Mouse (Mus musculus) cerebellum, postnatal 36 days (tissue): ENCODE measurements at regions not wholly inside any gene's neighbourhood (a gene's known extent, or its start where the extent isn't known, plus 50 kb on each side); places are given as distances from the start of the nearest gene placed in this dataset.
"Not testable (repeated sequence)": the region's sequence is repeated elsewhere in the genome, so short reads cannot be mapped to it uniquely, and the experiment has no call there.

Experiments used
- DNase-seq, 2 experiments: peaks; one replicate each; pipeline ENCODE4 v3.0.0; 2021 to 2022; ENCODE audit warnings: mixed read lengths in 2 of 2

DNA sequence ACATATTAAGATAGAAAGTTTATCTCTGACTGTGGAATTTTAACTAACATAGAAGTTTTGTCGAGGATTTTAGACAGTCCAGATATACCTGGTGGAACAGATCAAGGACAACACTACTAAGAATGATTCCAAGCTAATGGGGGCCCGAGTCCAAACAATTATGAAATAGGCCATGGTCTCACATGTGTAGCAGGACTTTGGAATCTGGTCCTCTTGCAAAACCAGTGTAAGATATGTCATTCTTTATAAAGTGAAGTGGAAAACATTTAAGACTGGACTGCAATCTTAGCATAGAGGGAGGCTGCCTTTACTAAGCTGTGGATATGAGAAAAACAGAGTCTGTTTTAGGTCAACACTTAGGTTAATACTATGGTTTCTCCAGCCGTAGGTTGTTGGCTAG is 311.2 kb downstream of the Ets1 start:
- DNase-seq = no peak

DNA sequence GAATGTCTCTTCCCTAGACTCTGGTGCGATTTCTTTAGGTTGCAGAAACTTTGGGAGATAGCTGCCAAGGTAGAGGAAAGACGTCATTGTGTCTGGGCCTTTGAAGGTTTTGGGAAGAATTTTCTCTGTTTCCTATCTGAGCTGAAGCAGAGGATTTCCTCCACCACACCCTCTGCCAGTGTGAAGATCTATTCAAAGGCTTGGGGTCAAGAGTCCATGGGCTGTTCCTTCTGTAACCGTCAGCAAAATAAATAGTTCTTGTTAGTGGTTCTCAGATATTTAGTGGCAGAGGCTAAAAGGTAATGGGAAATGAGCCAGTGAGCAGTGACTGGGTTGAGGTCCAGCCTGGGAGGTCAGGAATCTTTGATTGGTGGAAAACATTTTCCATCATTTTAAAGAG is 313.0 kb downstream of the Ets1 start:
- no peak for DNase-seq

DNA sequence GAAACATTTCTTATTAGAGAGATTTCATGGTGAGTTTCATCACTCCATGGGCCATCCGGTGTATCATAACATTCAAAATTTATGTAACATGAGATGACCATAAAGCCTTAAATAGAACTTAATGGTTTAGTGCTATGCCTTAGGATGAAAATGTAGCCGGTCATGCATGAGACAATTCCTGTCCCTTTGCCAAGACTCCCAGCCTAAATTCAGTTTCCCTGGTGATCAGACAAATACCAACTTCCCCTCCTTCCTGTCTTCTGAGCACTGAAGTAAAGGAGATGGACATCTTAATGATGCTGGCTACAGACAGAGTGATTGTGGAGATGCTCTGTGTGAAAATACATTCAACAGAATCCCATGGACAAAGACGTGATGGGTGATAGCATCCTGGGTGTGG is 322.7 kb downstream of the Ets1 start:
- no peak for DNase-seq

DNA sequence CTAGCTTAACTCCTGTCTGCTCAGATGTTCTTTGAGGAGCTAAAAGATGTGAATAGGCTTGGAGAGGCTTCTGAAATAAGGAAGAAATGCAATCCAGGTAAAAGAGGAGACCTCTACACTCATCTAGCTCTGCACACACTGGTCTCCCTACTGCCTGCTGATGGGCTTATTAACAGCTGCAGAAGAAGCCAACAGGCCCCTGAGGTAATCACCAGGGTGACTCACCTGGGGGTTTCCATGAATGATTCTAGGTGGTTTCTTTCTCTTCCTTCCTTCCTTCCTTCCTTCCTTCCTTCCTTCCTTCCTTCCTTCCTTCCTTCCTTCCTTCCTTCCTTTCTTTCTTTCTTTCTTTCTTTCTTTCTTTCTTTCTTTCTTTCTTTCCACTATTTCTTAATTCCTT is 323.4 kb downstream of the Ets1 start:
- DNase-seq = not testable (repeated sequence)

DNA sequence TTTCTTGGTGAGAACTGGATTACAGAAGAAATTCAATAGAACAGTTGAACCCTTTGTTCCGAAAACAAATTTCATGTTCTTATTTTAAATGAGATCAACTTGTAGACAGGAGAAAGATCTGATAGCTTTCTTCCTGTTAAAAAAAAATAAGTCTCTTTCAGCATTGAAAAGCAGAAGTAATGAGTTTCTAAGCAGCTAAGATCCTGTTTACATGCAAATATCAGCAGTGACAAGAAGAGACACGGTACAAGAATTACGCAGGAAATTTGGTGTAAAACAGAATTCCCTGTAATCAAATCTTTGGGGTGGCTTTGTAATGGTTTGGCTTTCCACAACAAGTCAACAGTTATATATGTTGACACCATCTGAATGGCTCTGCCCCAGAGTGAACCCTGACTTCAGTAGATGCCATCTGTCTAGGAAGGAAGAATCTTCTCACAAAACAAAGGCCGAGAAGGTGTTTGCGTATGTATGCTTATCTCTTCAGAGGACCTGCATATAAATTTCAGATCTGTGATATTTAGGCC is 326.7 kb downstream of the Ets1 start:
- no peak for DNase-seq

DNA sequence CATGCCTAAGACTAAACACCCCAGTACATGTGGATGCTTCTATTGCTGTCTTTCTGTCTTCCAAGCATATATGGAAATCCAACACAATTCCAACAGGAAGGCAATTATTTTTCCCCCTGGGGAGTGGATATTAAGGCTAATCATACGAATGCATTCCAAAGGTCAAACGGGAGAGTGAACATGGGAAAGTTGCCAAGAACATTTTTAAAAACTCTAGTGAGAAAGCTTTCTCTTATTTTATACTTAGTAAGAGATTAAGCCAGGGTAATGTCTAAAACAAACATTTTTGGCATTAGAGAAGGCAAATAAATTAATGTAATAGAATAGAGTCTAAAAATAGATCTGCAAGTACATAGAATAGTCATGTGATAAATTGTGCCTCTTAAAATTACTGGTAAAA is 332.4 kb downstream of the Ets1 start:
- no peak for DNase-seq

DNA sequence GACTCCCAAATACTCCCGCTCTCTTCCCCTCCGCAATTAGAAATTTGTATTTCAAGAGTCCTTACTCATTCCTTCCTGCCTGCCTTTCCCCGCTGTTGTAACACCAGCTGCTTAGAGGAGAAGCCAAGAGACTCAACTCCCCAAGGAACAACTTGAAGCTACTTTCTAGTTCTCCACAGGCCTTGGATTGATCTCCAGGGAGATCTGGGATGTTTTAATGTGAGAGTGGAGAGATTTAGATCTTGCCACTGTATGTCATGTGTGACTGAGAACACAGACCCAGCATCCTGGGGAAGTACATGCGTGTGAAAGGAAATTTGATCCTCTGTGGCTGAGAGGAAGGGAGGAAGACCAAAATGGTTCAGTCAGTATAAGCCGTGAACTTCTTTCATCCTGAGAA is 335.4 kb downstream of the Ets1 start:
- DNase-seq = no peak

DNA sequence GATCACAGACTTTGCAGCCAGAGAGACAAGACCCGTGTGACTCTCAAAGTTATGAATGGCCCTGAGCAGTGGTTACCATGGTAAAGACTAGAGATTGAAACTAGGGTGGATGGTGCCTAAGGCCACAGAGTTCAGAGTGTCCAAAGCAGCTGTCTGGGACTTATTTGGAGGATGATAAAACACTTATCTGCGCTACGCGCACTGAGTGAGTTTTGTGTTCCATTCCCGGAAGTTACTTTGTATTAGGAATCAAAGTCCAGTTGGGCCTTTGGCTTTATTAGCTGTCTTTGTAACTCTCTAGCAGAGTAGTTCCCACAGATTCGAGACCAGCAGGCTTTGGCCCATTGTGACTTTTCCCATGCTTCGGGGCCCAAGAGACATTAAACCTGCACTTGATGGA is 335.9 kb downstream of the Ets1 start:
- DNase-seq = no peak

DNA sequence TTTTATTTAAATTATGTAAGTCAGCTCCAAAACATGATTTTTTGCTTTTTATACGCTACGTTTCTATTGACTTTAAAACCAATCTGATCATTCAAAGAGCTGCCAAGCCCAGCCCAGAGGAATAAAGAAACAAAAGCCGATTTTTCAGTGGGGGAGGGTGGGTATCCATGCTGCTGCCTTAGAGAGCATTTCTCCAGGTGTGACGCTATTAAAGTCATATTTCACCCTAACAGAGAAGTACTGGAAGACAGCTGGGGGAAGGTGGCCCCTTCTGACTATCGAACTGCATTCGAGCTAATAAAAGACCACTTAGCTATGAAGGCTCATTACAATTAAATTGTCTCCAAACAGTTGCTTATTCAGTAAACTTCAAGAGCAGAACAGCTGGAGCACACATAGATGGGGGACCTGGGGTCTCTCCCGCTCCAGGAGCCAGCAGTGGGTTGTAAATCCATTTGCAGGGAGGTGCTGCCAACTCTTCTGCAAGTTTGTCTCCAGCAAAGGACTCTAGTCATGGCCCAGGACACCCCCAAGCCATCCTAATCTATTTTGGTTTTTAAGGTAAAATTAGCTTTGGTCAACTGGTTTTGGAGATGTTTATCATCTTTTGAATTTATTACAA is 336.5 kb downstream of the Ets1 start:
- DNase-seq = no peak

DNA sequence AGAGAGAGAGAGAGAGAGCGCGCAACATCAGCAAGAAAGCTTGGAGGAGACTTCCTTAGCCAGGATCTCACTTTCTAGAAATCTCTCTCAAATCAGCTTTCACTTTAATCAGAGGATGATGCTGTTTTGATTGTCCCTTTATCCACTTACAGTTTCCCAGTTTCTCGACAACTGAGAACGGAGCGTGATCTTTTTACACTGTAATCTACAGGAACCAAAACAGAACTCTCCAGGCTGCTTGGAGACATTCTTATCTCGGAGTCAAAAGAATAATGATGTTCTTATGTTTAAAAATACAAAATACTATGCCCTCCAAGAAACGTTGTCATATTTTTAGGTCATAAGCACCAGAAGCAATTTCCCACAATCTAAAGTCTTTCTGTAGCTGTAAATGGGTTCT is 341.7 kb downstream of the Ets1 start:
- DNase-seq = no peak

DNA sequence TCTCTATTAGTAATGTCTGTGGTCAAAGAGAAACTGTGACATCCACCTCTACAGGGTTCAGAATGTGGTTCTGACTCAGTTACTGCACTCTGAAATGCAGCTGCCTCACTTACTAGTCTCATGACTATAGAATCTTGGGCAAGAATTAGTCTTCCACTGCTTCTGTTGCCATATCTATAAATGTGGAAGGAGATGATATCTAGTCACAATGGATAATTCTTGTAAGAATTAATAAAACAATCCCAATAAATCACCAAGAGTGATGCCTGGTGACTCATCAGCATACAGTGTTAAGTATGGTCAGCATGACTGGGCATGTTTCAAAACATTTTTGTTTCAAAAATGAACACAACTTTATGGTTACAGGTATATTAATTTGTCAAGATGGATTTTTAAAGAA is 344.8 kb downstream of the Ets1 start:
- DNase-seq = no peak

DNA sequence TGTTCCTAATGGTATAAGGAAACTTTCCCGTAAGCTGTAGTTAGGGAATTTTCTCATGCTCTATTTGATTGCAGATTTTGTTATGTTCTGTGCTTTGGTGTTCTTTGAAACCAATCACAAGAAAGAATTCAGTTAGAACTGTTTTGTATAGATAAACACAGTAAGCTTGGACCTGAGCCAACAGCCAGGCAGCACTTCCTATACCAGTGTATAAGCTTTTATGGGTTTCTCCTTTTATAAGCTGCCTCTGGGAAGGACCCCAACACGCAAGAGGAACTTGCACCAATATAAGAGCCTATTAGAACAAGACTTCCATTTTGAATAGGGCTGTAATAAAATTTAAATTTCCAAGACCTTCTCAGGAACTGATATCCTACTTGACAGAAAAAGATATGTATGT is 347.2 kb downstream of the Ets1 start:
- DNase-seq = no peak

DNA sequence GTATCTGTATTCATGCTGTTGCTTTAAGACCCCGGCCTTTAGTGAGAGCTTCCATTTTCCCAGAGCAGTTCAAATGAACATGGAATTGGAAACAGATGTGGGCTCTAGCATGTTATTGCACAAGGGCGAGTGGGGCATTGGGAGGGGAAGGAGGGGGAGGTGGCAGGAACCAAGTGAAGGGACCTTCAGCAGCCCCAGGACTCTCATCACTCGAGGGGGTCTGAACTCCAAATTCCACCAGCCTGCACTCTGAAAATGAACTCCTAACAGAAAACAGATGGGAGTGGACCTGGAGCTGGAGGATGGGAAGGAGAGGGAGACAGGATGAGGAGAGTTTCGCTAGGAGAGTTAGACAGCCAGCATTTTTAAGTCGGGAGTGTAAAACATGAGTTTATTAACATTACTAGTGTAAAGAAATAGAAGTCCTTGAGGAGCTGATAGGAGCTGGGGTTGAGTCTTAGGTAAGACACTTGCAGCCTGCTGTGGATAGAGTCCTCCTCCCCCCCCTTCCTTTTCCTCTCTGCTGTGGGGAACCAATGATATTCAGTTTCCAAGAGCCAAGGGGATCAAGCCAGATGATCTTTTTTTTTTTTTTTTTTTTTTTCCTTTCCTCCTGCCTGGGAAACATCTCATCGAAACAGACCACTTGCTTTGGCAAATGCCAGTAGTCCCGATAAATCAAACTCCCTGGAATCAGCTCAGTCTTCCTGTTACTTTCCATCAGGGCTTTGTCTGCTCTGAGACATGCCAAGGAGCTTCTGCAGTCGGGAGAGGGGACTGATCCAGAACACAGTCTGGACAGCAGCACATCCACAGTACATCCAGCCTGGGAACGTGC is 351.0 kb downstream of the Ets1 start:
- DNase-seq = no peak

DNA sequence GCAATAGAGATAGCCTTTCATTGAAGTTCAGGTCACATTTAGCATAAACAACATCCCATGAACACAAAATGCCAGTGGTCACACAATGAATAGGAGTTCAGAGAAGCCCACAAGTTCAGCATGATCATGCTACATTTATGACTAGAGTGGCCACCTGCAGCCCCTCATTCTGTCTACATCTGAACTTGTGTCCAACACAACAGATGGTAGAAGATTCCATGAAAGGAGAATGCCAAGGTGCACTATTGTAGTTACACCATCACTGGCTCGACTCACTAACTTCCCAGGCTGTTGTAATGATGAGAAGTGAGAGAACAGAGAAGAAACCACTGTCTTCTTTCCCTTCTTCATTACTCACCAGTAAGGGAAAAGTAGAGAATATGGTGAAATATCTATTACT is 353.0 kb downstream of the Ets1 start:
- DNase-seq = no peak

DNA sequence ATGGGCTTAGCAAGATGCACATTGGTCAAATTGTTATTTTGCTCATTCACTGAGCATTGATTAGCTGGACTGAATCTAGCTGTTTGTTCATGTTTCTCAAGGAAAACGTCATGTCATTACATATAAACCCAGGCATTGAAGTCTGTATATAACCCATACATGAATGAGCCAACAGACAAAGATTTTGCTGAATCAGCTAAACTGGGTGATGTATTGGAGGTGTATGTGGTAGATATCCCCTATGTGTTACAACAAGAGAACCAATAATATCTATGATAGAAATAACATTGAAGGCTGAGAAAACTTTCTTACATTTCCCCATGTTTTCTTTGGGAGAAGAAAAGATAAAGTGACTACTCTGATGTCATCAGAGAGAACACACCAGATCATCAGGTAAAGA is 362.3 kb downstream of the Ets1 start:
- DNase-seq = no peak

DNA sequence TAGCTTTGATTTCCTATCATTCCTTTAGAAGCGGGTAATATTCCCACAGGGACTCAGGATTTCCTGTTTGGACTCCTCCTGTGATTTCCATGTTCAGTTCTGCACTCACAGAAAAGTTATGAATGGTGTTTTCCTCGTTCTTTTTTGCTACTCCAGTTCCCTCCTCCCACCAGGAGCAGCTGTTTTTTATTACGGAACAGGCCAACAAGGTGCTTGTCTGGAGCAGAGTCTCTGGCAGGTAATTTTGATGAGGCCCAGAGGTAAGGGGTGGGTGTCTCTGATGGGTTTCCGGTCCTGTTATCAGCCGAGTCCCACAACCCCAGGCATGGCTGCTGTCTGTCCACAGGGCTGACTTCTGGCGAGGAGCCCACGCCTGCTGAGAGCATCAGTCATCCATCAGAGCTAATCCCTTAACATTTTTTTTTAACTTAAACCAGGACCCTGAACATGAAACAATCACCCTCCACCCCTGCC is 364.7 kb downstream of the Ets1 start:
- DNase-seq = no peak

DNA sequence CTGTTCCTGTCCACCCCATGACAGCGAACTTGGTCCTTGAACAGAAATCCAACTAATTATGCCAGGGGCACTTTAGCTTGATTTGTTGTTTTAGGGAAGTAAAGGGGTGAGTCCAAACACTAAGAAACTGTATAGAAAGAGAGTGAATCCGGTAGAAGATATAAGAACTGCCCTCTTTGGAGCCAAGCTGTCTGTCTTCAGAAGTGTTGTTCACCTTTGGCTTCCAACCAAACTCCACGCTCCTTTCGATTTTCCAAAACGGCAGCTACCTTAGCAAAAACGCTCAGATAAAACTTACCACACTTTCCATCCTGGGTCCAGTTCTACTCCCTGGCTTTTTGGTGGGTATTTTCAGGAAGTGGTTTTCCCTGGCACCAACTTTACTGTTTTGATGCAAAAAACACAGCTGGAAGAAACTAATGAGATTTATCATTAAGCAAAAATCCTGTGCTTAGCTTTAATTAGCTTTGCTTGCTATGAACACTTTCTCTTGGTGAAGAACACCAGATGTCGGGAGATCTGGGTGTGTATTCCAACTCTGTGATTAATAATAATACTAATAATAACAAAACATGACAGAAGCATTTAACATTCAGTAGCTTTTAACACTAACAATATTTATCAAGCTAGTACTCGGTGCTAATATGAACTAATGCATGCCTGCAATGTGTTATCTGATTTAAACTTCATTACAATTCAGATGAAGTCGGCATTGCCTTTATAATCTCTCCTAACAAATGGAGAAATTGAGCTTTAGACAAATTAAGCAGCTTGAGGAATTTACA is 365.3 kb downstream of the Ets1 start:
- DNase-seq = no peak

DNA sequence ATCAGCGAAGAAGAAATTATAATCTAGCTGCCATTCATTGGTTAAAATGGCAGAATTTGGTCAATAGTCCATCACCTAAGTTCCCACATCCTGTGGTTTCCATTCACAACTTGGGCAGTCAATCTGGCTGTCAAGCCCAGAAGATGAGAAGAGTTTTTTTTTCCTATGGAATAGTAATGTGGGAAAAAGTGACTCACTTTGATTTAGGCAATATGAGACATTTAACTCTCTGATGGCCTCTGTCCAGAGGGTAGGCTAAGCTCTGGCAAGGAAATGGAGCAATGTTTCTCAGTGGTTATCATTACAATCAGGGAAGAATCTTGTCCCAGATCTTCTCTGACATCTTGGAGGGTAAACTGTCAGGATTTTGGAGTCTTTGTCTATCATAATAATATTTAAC is 367.9 kb downstream of the Ets1 start:
- no peak for DNase-seq

DNA sequence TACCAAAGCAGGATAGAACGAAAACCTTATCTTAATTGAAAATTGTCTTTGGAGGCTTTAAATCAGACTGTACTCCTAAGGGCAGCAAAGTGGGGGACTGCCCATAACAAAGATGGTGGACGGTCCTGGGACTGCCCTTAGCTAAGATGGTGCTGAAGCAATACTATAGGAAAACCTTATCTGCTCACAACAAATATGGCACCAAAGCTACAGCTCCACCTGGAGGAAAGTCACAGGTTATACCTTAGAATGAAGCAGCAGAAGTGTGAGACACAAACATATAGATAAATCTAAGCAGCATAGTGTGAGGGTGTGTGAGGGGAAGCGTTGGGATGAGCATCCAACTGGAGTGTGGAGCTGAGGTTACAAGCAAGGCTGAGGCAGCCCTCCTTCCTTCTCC is 368.5 kb downstream of the Ets1 start:
- no peak for DNase-seq

DNA sequence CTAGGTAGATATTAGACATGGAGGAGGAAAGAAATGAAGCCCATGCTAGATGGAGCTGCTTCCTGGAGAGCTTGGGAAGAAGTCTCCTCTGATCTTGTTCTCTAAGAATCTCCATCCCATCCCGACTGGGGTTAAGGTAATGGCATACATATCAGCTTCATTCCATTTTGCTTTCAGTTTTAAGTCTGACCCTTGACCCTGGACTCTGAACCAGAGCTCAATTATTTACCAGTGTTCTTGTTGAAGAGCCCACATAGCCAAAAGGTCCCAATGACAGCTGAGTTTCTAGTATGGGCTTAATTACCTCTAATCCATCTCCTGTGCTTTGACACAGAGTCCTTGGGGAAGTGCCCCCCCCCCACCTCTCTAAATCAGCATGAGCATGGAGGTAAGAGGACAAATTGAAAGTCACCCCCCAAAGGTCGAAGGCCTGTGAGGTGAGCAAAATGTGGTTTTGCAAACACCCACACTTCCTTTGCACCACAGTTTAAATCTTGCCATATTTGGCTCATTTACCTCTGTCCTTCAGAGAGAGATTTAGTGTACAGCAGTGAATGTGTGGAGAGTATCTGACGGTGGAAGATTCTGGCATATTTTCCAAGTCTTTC is 371.5 kb downstream of the Ets1 start:
- DNase-seq = no peak

DNA sequence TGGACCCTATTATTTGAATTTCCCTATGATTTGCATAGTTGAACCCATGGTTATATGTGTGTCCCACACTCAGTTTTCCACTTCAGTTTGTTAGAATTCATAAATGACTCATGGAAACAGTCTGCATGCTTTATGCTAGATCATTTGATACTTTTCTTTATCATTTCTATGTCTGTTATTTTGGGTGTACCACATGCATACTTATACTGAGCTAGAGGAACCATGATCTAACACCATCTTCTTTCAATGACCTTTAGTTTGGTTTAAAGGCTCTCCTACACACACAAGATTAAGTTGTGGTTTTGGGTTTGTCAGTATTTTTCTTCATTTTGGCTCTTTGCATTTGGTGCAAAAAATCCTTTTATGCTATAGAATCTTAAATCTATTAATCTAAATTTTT is 375.2 kb downstream of the Ets1 start:
- no peak for DNase-seq

DNA sequence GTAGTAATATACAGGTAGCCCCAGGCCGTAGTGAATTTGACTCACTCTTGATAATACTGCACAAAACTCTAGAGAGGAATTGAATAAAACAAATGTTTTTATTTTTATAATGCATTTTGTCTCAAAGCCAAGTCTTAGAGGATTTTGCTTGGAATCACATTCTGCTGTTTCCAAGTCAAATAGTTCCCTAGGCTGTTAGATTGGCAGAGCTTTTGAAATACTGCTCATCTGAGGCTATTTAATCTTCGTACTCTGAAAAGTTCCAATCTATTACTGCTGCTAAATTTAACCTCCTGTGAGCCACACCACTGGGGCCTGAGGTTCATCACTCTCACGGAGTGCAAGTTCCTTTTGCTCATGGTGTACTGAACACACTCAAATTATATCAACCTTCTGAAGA is 399.4 kb downstream of the Ets1 start:
- no peak for DNase-seq

DNA sequence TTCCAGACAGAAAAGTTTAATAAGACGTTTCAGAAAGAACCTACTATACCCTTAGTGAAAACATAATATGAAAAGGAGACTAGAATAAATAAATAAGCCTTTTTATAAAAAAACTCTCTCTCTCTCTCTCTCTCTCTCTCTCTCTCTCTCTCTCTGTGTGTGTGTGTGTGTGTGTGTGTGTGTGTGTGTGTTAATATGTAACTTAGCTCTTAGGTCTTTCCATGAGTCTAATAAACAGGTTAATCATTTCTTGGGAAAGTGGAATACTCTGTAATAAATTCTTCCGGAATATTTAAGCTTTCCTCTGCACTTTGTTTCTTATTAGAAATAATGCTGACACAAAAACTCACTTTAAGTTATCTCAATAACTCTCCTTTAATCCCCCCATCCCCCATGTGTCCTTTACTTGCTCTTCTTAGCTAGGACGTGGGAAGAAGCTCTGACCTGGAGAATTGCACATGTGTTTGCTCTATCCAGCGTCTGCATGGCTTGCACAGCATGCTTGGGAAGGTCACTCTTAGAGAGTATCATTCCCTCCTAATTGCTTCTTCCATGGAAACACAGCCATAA is 403.3 kb downstream of the Ets1 start:
- DNase-seq = no peak
